Mouse (Mus musculus): ENCODE data around the gene Klf12. TPM values are rescaled to one million over a fixed set of nuclear protein-coding genes. Genes with fewer than 3 reads are reported as not detected.
"Not testable (repeated sequence)": the region's sequence is repeated elsewhere in the genome, so short reads cannot be mapped to it uniquely, and the experiment has no call there.

Gene Klf12
- polyA plus RNA-seq, 1 experiment from 2014 or later = 19.8 TPM

GRCm38 (mm10) chr14:99885128-99885527 is 399.4 kb downstream of the Klf12 start:
- WGBS = 66% methylated on average over 4 of the region's 4 CpGs
- no peaks in the 10 kb centered on the region for H3K9me3 ChIP-seq
- no peak for DNase-seq (ENCODE audit: low spot score)
- H3K27me3 ChIP-seq (ENCODE audit: insufficient read depth, poor library complexity, severe bottlenecking) = no peaks in the 10 kb centered on the region
- no peaks in the 10 kb centered on the region for H3K36me3 ChIP-seq
- H3K27ac ChIP-seq = no peak overlapping the region
- H3K4me3 ChIP-seq = no peak overlapping the region
- H3K4me1 ChIP-seq (replicated peaks) = no peaks in the 10 kb centered on the region

- H3K4me1 ChIP-seq (replicated peaks) = no peaks in the 10 kb centered on the region
- H3K27ac ChIP-seq = no peak overlapping the region
- H3K36me3 ChIP-seq = peaks cover 14% of the 10 kb centered on the region
- 88% methylated on average over 5 of the region's 5 CpGs for WGBS
- DNase-seq (ENCODE audit: low spot score) = no peak
- H3K9me3 ChIP-seq = no peaks in the 10 kb centered on the region
- H3K27me3 ChIP-seq (ENCODE audit: insufficient read depth, poor library complexity, severe bottlenecking) = no peaks in the 10 kb centered on the region
- no peak overlapping the region for H3K4me3 ChIP-seq
These were observed 407.5 kb downstream of the Klf12 start for GRCm38 (mm10) chr14:99876791-99877578.

GRCm38 (mm10) chr14:99873725-99874124 is 410.8 kb downstream of the Klf12 start:
- 90% methylated on average over 5 of the region's 5 CpGs for WGBS
- H3K9me3 ChIP-seq = no peaks in the 10 kb centered on the region

GRCm38 (mm10) chr14:99856158-99857011 is 428.1 kb downstream of the Klf12 start:
- Histone ChIP-seq H3K4me1 (replicated peaks) (no peaks in the 10 kb centered on the region), H3K4me3 (no peak overlapping the region), H3K36me3 (no peaks in the 10 kb centered on the region), H3K9me3 (no peaks in the 10 kb centered on the region), H3K27ac (no peak overlapping the region), H3K27me3 (ENCODE audit: insufficient read depth, poor library complexity, severe bottlenecking) (no peaks in the 10 kb centered on the region)
- WGBS = 89% methylated on average over 14 of the region's 14 CpGs
- no peak for DNase-seq (ENCODE audit: low spot score)

More at GRCm38 (mm10) chr14:99873725-99874124, 410.8 kb downstream of the Klf12 start:
- Histone ChIP-seq H3K36me3 (peaks cover 14% of the 10 kb centered on the region), H3K27me3 (ENCODE audit: insufficient read depth, poor library complexity, severe bottlenecking) (no peaks in the 10 kb centered on the region), H3K4me1 (replicated peaks) (no peaks in the 10 kb centered on the region), H3K4me3 (no peak overlapping the region), H3K27ac (no peak overlapping the region)
- no peak for DNase-seq (ENCODE audit: low spot score)

- H3K27me3 ChIP-seq (ENCODE audit: insufficient read depth, poor library complexity, severe bottlenecking); H3K27ac ChIP-seq; DNase-seq (ENCODE audit: low spot score); H3K4me3 ChIP-seq; H3K36me3 ChIP-seq; H3K4me1 ChIP-seq (replicated peaks); H3K9me3 ChIP-seq: not testable (repeated sequence)
These were observed 430.0 kb downstream of the Klf12 start for GRCm38 (mm10) chr14:99854467-99854807.

GRCm38 (mm10) chr14:99853769-99854466 is 430.6 kb downstream of the Klf12 start:
- DNase-seq (ENCODE audit: low spot score); H3K9me3 ChIP-seq; H3K4me3 ChIP-seq; H3K27me3 ChIP-seq (ENCODE audit: insufficient read depth, poor library complexity, severe bottlenecking); H3K36me3 ChIP-seq; H3K27ac ChIP-seq; H3K4me1 ChIP-seq (replicated peaks): not testable (repeated sequence)
- WGBS = 90% methylated on average over 4 of the region's 4 CpGs

GRCm38 (mm10) chr14:99850350-99850749 is 434.1 kb downstream of the Klf12 start:
- H3K27me3 ChIP-seq (ENCODE audit: insufficient read depth, poor library complexity, severe bottlenecking) = no peaks in the 10 kb centered on the region
- no peaks in the 10 kb centered on the region for H3K9me3 ChIP-seq
- whole genome bisulfite sequencing = 90% methylated on average over 10 of the region's 10 CpGs
- H3K27ac ChIP-seq = no peak overlapping the region
- no peaks in the 10 kb centered on the region for H3K4me1 ChIP-seq (replicated peaks)
- no peak for DNase-seq (ENCODE audit: low spot score)
- H3K36me3 ChIP-seq = no peaks in the 10 kb centered on the region
- no peak overlapping the region for H3K4me3 ChIP-seq

GRCm38 (mm10) chr14:99847502-99847901 is 437.0 kb downstream of the Klf12 start:
- Histone ChIP-seq H3K27me3 (ENCODE audit: insufficient read depth, poor library complexity, severe bottlenecking) (no peaks in the 10 kb centered on the region), H3K9me3 (no peaks in the 10 kb centered on the region), H3K36me3 (no peaks in the 10 kb centered on the region), H3K27ac (no peak overlapping the region), H3K4me1 (replicated peaks) (no peaks in the 10 kb centered on the region), H3K4me3 (no peak overlapping the region)
- 89% methylated on average over 2 of the region's 2 CpGs for WGBS
- DNase-seq (ENCODE audit: low spot score) = no peak

GRCm38 (mm10) chr14:99826713-99827112 is 457.8 kb downstream of the Klf12 start:
- Histone ChIP-seq H3K9me3 (no peaks in the 10 kb centered on the region), H3K4me1 (replicated peaks) (no peaks in the 10 kb centered on the region), H3K27ac (no peak overlapping the region), H3K27me3 (ENCODE audit: insufficient read depth, poor library complexity, severe bottlenecking) (no peaks in the 10 kb centered on the region), H3K4me3 (no peak overlapping the region), H3K36me3 (no peaks in the 10 kb centered on the region)
- WGBS = 59% methylated on average over 1 of the region's 1 CpGs
- no peak for DNase-seq (ENCODE audit: low spot score)
